12 mouse cellular contexts compared by ENCODE assay signal in the genomic region with DNA sequence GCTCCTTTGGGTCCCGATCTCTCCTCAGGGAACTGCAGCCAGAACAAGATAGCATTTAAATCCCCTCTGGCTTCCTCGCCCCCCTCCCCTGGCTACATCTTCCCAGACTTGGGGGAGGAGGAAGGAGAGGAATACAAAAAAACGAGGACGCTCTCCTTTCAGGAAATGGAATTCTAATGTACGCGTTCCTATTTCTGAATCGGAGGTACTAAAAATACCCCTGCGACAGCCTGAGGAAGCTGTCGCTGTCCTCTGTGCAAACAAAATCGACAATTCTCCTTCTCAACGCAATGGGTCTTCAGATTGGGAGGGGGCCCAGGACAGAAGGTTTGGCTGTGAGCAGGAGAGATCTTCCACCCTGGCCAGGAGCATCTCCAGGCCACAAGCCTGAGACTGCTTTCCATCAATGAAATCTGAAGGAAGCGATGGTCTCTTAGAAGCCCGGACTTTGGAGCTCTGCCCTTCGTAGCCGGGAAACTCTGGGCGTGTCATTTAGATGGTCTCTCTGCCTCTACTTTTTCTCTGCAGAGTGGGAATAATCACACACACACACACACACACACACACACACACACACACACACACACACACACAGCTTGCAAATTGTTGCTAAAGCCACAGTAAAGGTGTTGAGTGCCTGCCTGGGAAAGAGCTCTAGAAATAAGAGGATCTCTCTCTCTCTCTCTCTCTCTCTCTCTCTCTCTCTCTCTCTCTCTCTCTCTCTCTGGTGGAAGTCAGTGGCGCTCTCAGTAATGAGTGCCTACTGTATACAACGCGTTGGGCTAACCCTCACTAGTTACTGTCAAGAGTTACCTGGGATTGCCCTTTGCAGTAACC. TPM values are rescaled to one million over a fixed set of nuclear protein-coding genes. Genes with fewer than 3 reads are reported as not detected.
A peak's percentile ranks its signal among the peaks of the same experiment; 100 is the strongest.
DNase-seq lines count a peak whose midpoint lies in the region; ATAC-seq lines count a peak whose summit lies in the region.
"Had no signal": no experiment of that assay in that cellular context is flagged by ENCODE, and none has a peak within 500 bp of the region (broad histone marks: within the 10 kb centered on the region; RNA-seq: fewer than 3 reads in every experiment).

No protein-coding gene starts in this region.

- H3K9ac ChIP-seq in heart, embryonic 13.5 days = peak overlapping the region; percentile 10; the same call in 1 of the 2 replicates
- no peak overlapping the region for H3K9ac ChIP-seq in midbrain, embryonic 11.5 days (ENCODE audit: low read length)
- no peak overlapping the region for H3K9ac ChIP-seq in midbrain, embryonic 16.5 days (ENCODE audit: low read depth, low read length)
- H3K9ac ChIP-seq in forebrain, embryonic 12.5 days = peak overlapping the region; percentile 90
- H3K9ac ChIP-seq in midbrain, embryonic 14.5 days (replicated peaks; ENCODE audit: low read length) = no peak overlapping the region
- H3K9ac ChIP-seq: hindbrain, embryonic 13.5 days had no signal

- peaks cover 100% of the 10 kb centered on the region for H3K27me3 ChIP-seq in heart, embryonic 13.5 days (replicated peaks)
- peaks cover 99% of the 10 kb centered on the region for H3K27me3 ChIP-seq in midbrain, embryonic 11.5 days (ENCODE audit: control insufficient read depth, insufficient read depth, low read length)
- H3K27me3 ChIP-seq in midbrain, embryonic 16.5 days (ENCODE audit: control insufficient read depth, insufficient read depth, low read depth, low read length) = peaks cover 69% of the 10 kb centered on the region
- peaks cover 91% of the 10 kb centered on the region for H3K27me3 ChIP-seq in forebrain, embryonic 12.5 days
- H3K27me3 ChIP-seq in midbrain, embryonic 14.5 days (ENCODE audit: control insufficient read depth, insufficient read depth, low read length) = peaks cover 95% of the 10 kb centered on the region

- no peaks in the 10 kb centered on the region for H3K9me3 ChIP-seq in heart, embryonic 13.5 days
- no peaks in the 10 kb centered on the region for H3K9me3 ChIP-seq in midbrain, embryonic 11.5 days (ENCODE audit: control insufficient read depth, low read length)
- no peaks in the 10 kb centered on the region for H3K9me3 ChIP-seq in midbrain, embryonic 16.5 days (replicated peaks; ENCODE audit: control insufficient read depth, low read length, poor library complexity, severe bottlenecking)
- no peaks in the 10 kb centered on the region for H3K9me3 ChIP-seq in forebrain, embryonic 12.5 days
- H3K9me3 ChIP-seq in midbrain, embryonic 14.5 days (ENCODE audit: control insufficient read depth, low read length) = no peaks in the 10 kb centered on the region
- H3K9me3 ChIP-seq: hindbrain, embryonic 13.5 days had no signal

- H3K4me3 ChIP-seq in heart, embryonic 13.5 days = peak overlapping the region; percentile 23
- H3K4me3 ChIP-seq in midbrain, embryonic 11.5 days (ENCODE audit: low read depth, low read length) = no peak overlapping the region
- H3K4me3 ChIP-seq in midbrain, embryonic 16.5 days (ENCODE audit: low read depth, low read length) = no peak overlapping the region
- peak overlapping the region; percentile 58 for H3K4me3 ChIP-seq in forebrain, embryonic 12.5 days (replicated peaks)
- H3K4me3 ChIP-seq in midbrain, embryonic 14.5 days (replicated peaks; ENCODE audit: low read depth, low read length) = no peak overlapping the region
- H3K4me3 ChIP-seq: hindbrain, embryonic 13.5 days had no signal

- ATAC-seq in heart, embryonic 13.5 days (ENCODE audit: extremely low read depth, insufficient number of reproducible peaks, low FRiP score, low TSS enrichment) = no peak
- no peak for ATAC-seq in midbrain, embryonic 11.5 days (ENCODE audit: low FRiP score)
- ATAC-seq in midbrain, embryonic 16.5 days = no peak
- ATAC-seq in forebrain, embryonic 12.5 days (ENCODE audit: low FRiP score) = no peak
- no peak for ATAC-seq in midbrain, embryonic 14.5 days (ENCODE audit: low FRiP score, low TSS enrichment)
- no peak for ATAC-seq in megakaryocyte, adult 5-6 weeks (ENCODE audit: poor library complexity, severe bottlenecking)

- no peaks in the 10 kb centered on the region for H3K36me3 ChIP-seq in heart, embryonic 13.5 days
- no peaks in the 10 kb centered on the region for H3K36me3 ChIP-seq in midbrain, embryonic 11.5 days (ENCODE audit: control insufficient read depth, insufficient read depth, low read length)
- no peaks in the 10 kb centered on the region for H3K36me3 ChIP-seq in midbrain, embryonic 16.5 days (ENCODE audit: control insufficient read depth, insufficient read depth, low read length)
- H3K36me3 ChIP-seq in forebrain, embryonic 12.5 days (replicated peaks) = no peaks in the 10 kb centered on the region
- no peaks in the 10 kb centered on the region for H3K36me3 ChIP-seq in midbrain, embryonic 14.5 days (ENCODE audit: control insufficient read depth, insufficient read depth, low read length)
- H3K36me3 ChIP-seq: hindbrain, embryonic 13.5 days had no signal

- peaks cover 25% of the 10 kb centered on the region for H3K4me1 ChIP-seq in heart, embryonic 13.5 days
- H3K4me1 ChIP-seq in midbrain, embryonic 11.5 days (ENCODE audit: control insufficient read depth, insufficient read depth, low read length) = peaks cover 11% of the 10 kb centered on the region
- peaks cover 8% of the 10 kb centered on the region; the same call in 1 of the 2 replicates for H3K4me1 ChIP-seq in midbrain, embryonic 16.5 days (ENCODE audit: control insufficient read depth, insufficient read depth, low read length)
- peaks cover 47% of the 10 kb centered on the region for H3K4me1 ChIP-seq in forebrain, embryonic 12.5 days
- H3K4me1 ChIP-seq in midbrain, embryonic 14.5 days (ENCODE audit: control insufficient read depth, insufficient read depth, low read length) = 0 out of 2 replicates have a peak, but pooled peaks cover 4% of the 10 kb centered on the region

- intact Hi-C loops in heart, postnatal 14 days (cut with DNase I) = no loop called here

- H3K4me2 ChIP-seq in heart, embryonic 13.5 days = peak overlapping the region; percentile 53
- H3K4me2 ChIP-seq in midbrain, embryonic 11.5 days = 0 out of 2 replicates have a peak overlapping the region, but pooled peaks have one; percentile 9
- H3K4me2 ChIP-seq in midbrain, embryonic 16.5 days (ENCODE audit: low read length) = no peak overlapping the region; the same call in 1 of the 2 replicates
- H3K4me2 ChIP-seq in forebrain, embryonic 12.5 days = peak overlapping the region; percentile 57
- no peak overlapping the region for H3K4me2 ChIP-seq in midbrain, embryonic 14.5 days (ENCODE audit: low read length)
- H3K4me2 ChIP-seq: hindbrain, embryonic 13.5 days had no signal

- no peak for DNase-seq in heart, postnatal 14 days
- DNase-seq in midbrain, embryonic 11.5 days (ENCODE audit: low spot score, missing footprints) = peak; percentile 93
- DNase-seq in midbrain, embryonic 14.5 days = peak; percentile 24
- DNase-seq in yolk sac, embryonic 10.5 days (ENCODE audit: low spot score) = no peak
- DNase-seq: cerebellum, adult 11 months; lung, adult 18-20 months; thymus, postnatal 25 days had no signal

- no peak overlapping the region for H3K27ac ChIP-seq in heart, embryonic 13.5 days (replicated peaks)
- H3K27ac ChIP-seq in midbrain, embryonic 11.5 days (ENCODE audit: low read depth, low read length) = no peak overlapping the region
- no peak overlapping the region for H3K27ac ChIP-seq in midbrain, embryonic 16.5 days (ENCODE audit: low read length)
- peak overlapping the region; percentile 96 for H3K27ac ChIP-seq in forebrain, embryonic 12.5 days
- no peak overlapping the region for H3K27ac ChIP-seq in midbrain, embryonic 14.5 days (replicated peaks; ENCODE audit: low read depth, low read length)
- H3K27ac ChIP-seq: hindbrain, embryonic 13.5 days had no signal

- WGBS in heart, embryonic 13.5 days = 1% methylated on average over 19 of the region's 19 CpGs
- WGBS in midbrain, embryonic 11.5 days = under 1% methylated on average over 19 of the region's 19 CpGs
- under 1% methylated on average over 19 of the region's 19 CpGs for WGBS in midbrain, embryonic 16.5 days
- under 1% methylated on average over 19 of the region's 19 CpGs for WGBS in forebrain, embryonic 12.5 days
- WGBS in midbrain, embryonic 14.5 days = 1% methylated on average over 19 of the region's 19 CpGs

RNA-seq across cellular contexts. Expression of a gene that starts 7.5 kb away (rescaled TPM):
- 0.07 TPM in 1 of 2 replicates, not detected in the other for polyA plus RNA-seq in heart, embryonic 13.5 days (2015; fragmentation: Nextera tagmentation; extraction: Ambion mirVana)
- under 1 TPM in 1 of 2 experiments, not detected in 1; 0.12 TPM for total RNA-seq in heart, postnatal 14 days (2021)
- polyA plus RNA-seq in midbrain, embryonic 11.5 days (2014; fragmentation: Nextera tagmentation; extraction: Ambion mirVana) = 3.1 and 3.8 TPM in 2 replicates
- 2.4 and 2.8 TPM in 2 replicates for polyA plus RNA-seq in midbrain, embryonic 16.5 days (2015; fragmentation: Nextera tagmentation; extraction: Ambion mirVana)
- polyA plus RNA-seq in forebrain, embryonic 12.5 days (2016; fragmentation: Nextera tagmentation; extraction: Ambion mirVana) = 46.8 and 52.6 TPM in 2 replicates
- polyA plus RNA-seq in midbrain, embryonic 14.5 days (2014; fragmentation: Nextera tagmentation; extraction: Ambion mirVana) = 0.09 TPM in 1 of 2 replicates, not detected in the other
- not detected in 2 replicates for total RNA-seq in megakaryocyte, adult 5-6 weeks (2015)
- total RNA-seq in megakaryocyte, adult 5-6 weeks (2017) = not detected in 2 replicates

RNA-seq across cellular contexts. Expression of a gene that starts 56.5 kb away (rescaled TPM):
- 23.8 and 28.1 TPM in 2 replicates for polyA plus RNA-seq in heart, embryonic 13.5 days (2015; fragmentation: Nextera tagmentation; extraction: Ambion mirVana)
- total RNA-seq in heart, postnatal 14 days (2021) = 10 to 100 TPM; 19.7 to 21.5 TPM
- polyA plus RNA-seq in midbrain, embryonic 11.5 days (2014; fragmentation: Nextera tagmentation; extraction: Ambion mirVana) = 25.4 and 30.0 TPM in 2 replicates
- polyA plus RNA-seq in midbrain, embryonic 16.5 days (2015; fragmentation: Nextera tagmentation; extraction: Ambion mirVana) = 34.0 and 40.1 TPM in 2 replicates
- 33.9 and 37.8 TPM in 2 replicates for polyA plus RNA-seq in forebrain, embryonic 12.5 days (2016; fragmentation: Nextera tagmentation; extraction: Ambion mirVana)
- 30.8 and 32.7 TPM in 2 replicates for polyA plus RNA-seq in midbrain, embryonic 14.5 days (2014; fragmentation: Nextera tagmentation; extraction: Ambion mirVana)
- 23.1 and 35.3 TPM in 2 replicates for total RNA-seq in megakaryocyte, adult 5-6 weeks (2015)
- total RNA-seq in megakaryocyte, adult 5-6 weeks (2017) = 23.3 and 35.7 TPM in 2 replicates

RNA-seq across cellular contexts. Expression of a gene that starts 56.7 kb away (rescaled TPM):
- polyA plus RNA-seq in heart, embryonic 13.5 days (2015; fragmentation: Nextera tagmentation; extraction: Ambion mirVana) = 0.10 and 0.12 TPM in 2 replicates
- not detected for total RNA-seq in heart, postnatal 14 days (2021)
- polyA plus RNA-seq in midbrain, embryonic 11.5 days (2014; fragmentation: Nextera tagmentation; extraction: Ambion mirVana) = 0.16 TPM in 1 of 2 replicates, not detected in the other
- polyA plus RNA-seq in midbrain, embryonic 16.5 days (2015; fragmentation: Nextera tagmentation; extraction: Ambion mirVana) = 0.14 and 0.21 TPM in 2 replicates
- polyA plus RNA-seq in forebrain, embryonic 12.5 days (2016; fragmentation: Nextera tagmentation; extraction: Ambion mirVana) = 0.13 and 0.37 TPM in 2 replicates
- polyA plus RNA-seq in midbrain, embryonic 14.5 days (2014; fragmentation: Nextera tagmentation; extraction: Ambion mirVana) = 0.08 TPM in 1 of 2 replicates, not detected in the other
- total RNA-seq in megakaryocyte, adult 5-6 weeks (2015) = 0.07 TPM in 1 of 2 replicates, not detected in the other
- 0.12 TPM in 1 of 2 replicates, not detected in the other for total RNA-seq in megakaryocyte, adult 5-6 weeks (2017)
- polyA plus RNA-seq: hindbrain, embryonic 13.5 days had no signal

Comparison
In these comparisons a context has a peak if more than half of its experiments do, and no peak if none do; other contexts are left out.
1. H3K4me2 ChIP-seq: peak in heart, embryonic 13.5 days (single experiment), midbrain, embryonic 11.5 days (single experiment) and forebrain, embryonic 12.5 days (single experiment); none in midbrain, embryonic 16.5 days (single experiment) and midbrain, embryonic 14.5 days (single experiment).
2. H3K4me3 ChIP-seq: peak in heart, embryonic 13.5 days (single experiment) and forebrain, embryonic 12.5 days (single experiment); none in midbrain, embryonic 11.5 days (single experiment), midbrain, embryonic 16.5 days (single experiment) and midbrain, embryonic 14.5 days (single experiment).
3. H3K9ac ChIP-seq: peak in heart, embryonic 13.5 days (single experiment) and forebrain, embryonic 12.5 days (single experiment); none in midbrain, embryonic 11.5 days (single experiment), midbrain, embryonic 16.5 days (single experiment) and midbrain, embryonic 14.5 days (single experiment).
4. DNase-seq: peak in midbrain, embryonic 11.5 days (single experiment) and midbrain, embryonic 14.5 days (single experiment); none in heart, postnatal 14 days (0 of 2) and yolk sac, embryonic 10.5 days (single experiment).